Mouse (Mus musculus) cerebellum, postnatal 25 days (tissue): ENCODE measurements at regions not wholly inside any gene's neighbourhood (a gene's known extent, or its start where the extent isn't known, plus 50 kb on each side); places are given as distances from the start of the nearest gene placed in this dataset.
"Not testable (repeated sequence)": the region's sequence is repeated elsewhere in the genome, so short reads cannot be mapped to it uniquely, and the experiment has no call there.

Experiments
- DNase-seq, 2 experiments: peaks; one replicate each; pipeline ENCODE4 v3.0.0; 2021; ENCODE audit warnings: mixed read lengths in 2 of 2

GRCm38 (mm10) chr1:42585191-42585590, 110.4 kb upstream of the Pou3f3 start:
- no peak for DNase-seq

GRCm38 (mm10) chr1:42588499-42588898, 107.1 kb upstream of the Pou3f3 start:
- DNase-seq = no peak

GRCm38 (mm10) chr1:42589442-42589841, 106.1 kb upstream of the Pou3f3 start:
- DNase-seq = no peak

- DNase-seq = peak; percentile 8
These were observed 103.7 kb upstream of the Pou3f3 start for GRCm38 (mm10) chr1:42591855-42592254.

- no peak for DNase-seq
These were observed 98.5 kb upstream of the Pou3f3 start for GRCm38 (mm10) chr1:42597065-42597464.

GRCm38 (mm10) chr1:42599238-42599637, 96.3 kb upstream of the Pou3f3 start:
- peak; percentile 61 to 66 for DNase-seq

- DNase-seq = no peak
These were observed 89.3 kb upstream of the Pou3f3 start for GRCm38 (mm10) chr1:42606251-42606650.

GRCm38 (mm10) chr1:42607466-42608043, 88.0 kb upstream of the Pou3f3 start:
- not testable (repeated sequence) for DNase-seq

- no peak for DNase-seq
These were observed 71.8 kb upstream of the Pou3f3 start for GRCm38 (mm10) chr1:42623766-42624165.

- DNase-seq = no peak
These were observed 66.8 kb upstream of the Pou3f3 start for GRCm38 (mm10) chr1:42628800-42629199.

- DNase-seq = peak; percentile 11 to 22
These were observed 65.9 kb upstream of the Pou3f3 start for GRCm38 (mm10) chr1:42629465-42630261.

- no peak for DNase-seq
These were observed 63.3 kb upstream of the Pou3f3 start for GRCm38 (mm10) chr1:42632286-42632685.

- DNase-seq = no peak
These were observed 59.0 kb upstream of the Pou3f3 start for GRCm38 (mm10) chr1:42636558-42636957.
